Mouse (Mus musculus) ES-E14 (cell line): ENCODE data around the gene 1700042G07Rik. TPM values are rescaled to one million over a fixed set of nuclear protein-coding genes. Genes with fewer than 3 reads are reported as not detected.

ENCODE experiments used
- DNase-seq: peaks from one replicate; pipeline ENCODE4 v3.0.0-alpha.2; 2013; ENCODE audit warnings: low read depth, low spot score
- H3K27ac ChIP-seq: 2 replicates; pipeline ENCODE4 v1.5.1; 2012; ENCODE audit warnings: low read depth, mild to moderate bottlenecking, low read length, moderate library complexity, mixed read lengths; ENCODE audit not compliant: poor library complexity, insufficient read depth, severe bottlenecking
- H3K36me3 ChIP-seq: 2 replicates; pipeline ENCODE4 v1.6.1; 2012; ENCODE audit warnings: mild to moderate bottlenecking, low read length, moderate library complexity, mixed read lengths; ENCODE audit not compliant: control insufficient read depth, poor library complexity, insufficient read depth, severe bottlenecking
- H3K4me1 ChIP-seq, 2 experiments: fragments of 150-350 bp in 1 of 2; sonication (generic) in 1 of 2; 2 replicates each; pipeline ENCODE4 v1.6.1; 2012; ENCODE audit warnings: low read length in 2 of 2, mild to moderate bottlenecking in 1 of 2, mixed read lengths in 1 of 2; ENCODE audit not compliant: control insufficient read depth in 2 of 2, insufficient read depth in 2 of 2, poor library complexity in 1 of 2
- H3K4me3 ChIP-seq, 2 experiments: fragments of 150-350 bp in 1 of 2; sonication (generic) in 1 of 2; 2 replicates each; pipeline ENCODE4 v1.5.1; 2012; ENCODE audit warnings: low read length in 2 of 2, low read depth in 1 of 2, mild to moderate bottlenecking in 1 of 2, mixed read lengths in 1 of 2; ENCODE audit not compliant: insufficient read depth in 1 of 2, poor library complexity in 1 of 2, severe bottlenecking in 1 of 2
- H3K9ac ChIP-seq: 2 replicates; pipeline ENCODE4 v1.6.1; 2012; ENCODE audit warnings: low read depth, mild to moderate bottlenecking, low read length, mixed read lengths; ENCODE audit not compliant: poor library complexity, insufficient read depth, severe bottlenecking
- H3K9me3 ChIP-seq: fragments of 150-350 bp; sonication (generic); 2 replicates; pipeline ENCODE4 v1.6.1; 2012; ENCODE audit warnings: low read depth, mild to moderate bottlenecking, low read length; ENCODE audit not compliant: control insufficient read depth, insufficient read depth
- CHD2 ChIP-seq: IDR thresholded peaks from 2 replicates; pipeline ENCODE4 v1.6.1; 2014; ENCODE audit warnings: mild to moderate bottlenecking, low read depth, low read length, inconsistent platforms
- HCFC1 ChIP-seq: IDR thresholded peaks from 2 replicates; pipeline ENCODE4 v1.6.1; 2012; ENCODE audit warnings: low read length, inconsistent platforms, borderline replicate concordance; ENCODE audit not compliant: insufficient read depth
- MAFK ChIP-seq: IDR thresholded peaks from 2 replicates; pipeline ENCODE4 v1.6.1; 2014; ENCODE audit warnings: mild to moderate bottlenecking, low read depth, low read length, inconsistent platforms; ENCODE audit not compliant: insufficient read depth
- ZC3H11A ChIP-seq: IDR thresholded peaks from 2 replicates; pipeline ENCODE4 v1.6.1; 2012; ENCODE audit warnings: low read depth, mild to moderate bottlenecking, inconsistent platforms, low read length, borderline replicate concordance
- ZNF384 ChIP-seq: IDR thresholded peaks from 2 replicates; pipeline ENCODE4 v1.6.1; 2012; ENCODE audit warnings: low read depth, low read length, inconsistent platforms
- in situ Hi-C, 2 experiments: fragments of 600-800 bp; cut with MboI; formaldehyde crosslinking; loops; one replicate each; pipeline ENCODE4 v1.15.1; 2025; ENCODE audit warnings: low sequenced_read_pairs in 2 of 2, inconsistent platforms in 1 of 2; ENCODE audit not compliant: unreplicated experiment in 2 of 2
- total RNA-seq: library from RNA; depleted of rRNA; stranded (reverse); fragments of 300-350 nt; gene quantifications from 2 replicates; pipeline ENCODE4 v1.2.3, GENCODE M21; 2012

1700042G07Rik gene
- total RNA-seq, 1 experiment: not detected

DNA sequence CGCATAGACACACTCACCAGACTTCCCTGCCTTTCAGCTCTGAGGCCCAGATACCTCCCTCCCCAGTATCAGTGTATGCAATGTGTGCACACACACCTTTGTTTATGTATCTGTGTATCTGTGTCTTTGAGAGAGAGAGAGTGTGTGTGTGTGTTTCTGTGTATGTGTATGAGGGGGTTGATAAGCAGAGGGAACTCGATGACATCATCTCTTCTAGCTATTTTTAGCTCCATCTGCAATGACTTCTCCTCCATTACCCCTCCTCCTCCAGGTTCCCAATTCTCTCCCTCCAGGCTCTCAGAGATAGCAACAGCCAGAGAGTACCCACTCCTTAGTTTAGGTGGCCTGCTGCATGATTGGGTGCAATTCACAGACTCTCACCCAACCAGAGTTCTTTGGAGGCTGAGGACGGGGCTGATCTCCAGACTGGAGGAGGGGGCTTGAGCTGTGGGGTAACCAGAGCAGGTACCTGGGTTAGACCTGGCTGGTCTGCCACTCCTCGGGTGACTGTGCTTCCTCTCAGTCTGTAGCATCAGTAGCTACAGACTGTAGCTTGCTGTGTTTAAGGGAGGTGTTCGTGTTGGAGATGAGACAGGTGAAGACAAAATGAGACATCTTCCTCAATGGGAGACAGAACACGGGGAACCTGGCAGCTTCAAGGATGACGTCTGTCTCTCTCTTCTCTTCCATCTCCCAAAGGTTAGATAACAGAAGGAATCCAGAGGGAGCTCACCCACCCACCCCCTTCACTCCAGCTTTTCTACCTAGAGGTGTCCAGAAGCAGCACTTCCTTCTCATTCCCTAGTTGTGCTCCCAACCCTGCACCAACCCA lies 2.8 kb downstream of the 1700042G07Rik start:
- H3K36me3 ChIP-seq: no peaks in the 10 kb centered on the region
- peak overlapping the region; percentile 93 for H3K27ac ChIP-seq
- TF ChIP-seq CHD2 (no peak), HCFC1 (no peak), ZNF384 (no peak), MAFK (no peak), ZC3H11A (no peak)
- peaks cover 4 to 28% of the 10 kb centered on the region in 2 experiments; a peak in 3 of 4 replicates for H3K4me1 ChIP-seq
- no peak for DNase-seq
- in situ Hi-C loops: no loop called here
- H3K9ac ChIP-seq: peak overlapping the region; percentile 78
- H3K4me3 ChIP-seq: peak overlapping the region; percentile 62 to 73
- no peaks in the 10 kb centered on the region for H3K9me3 ChIP-seq

DNA sequence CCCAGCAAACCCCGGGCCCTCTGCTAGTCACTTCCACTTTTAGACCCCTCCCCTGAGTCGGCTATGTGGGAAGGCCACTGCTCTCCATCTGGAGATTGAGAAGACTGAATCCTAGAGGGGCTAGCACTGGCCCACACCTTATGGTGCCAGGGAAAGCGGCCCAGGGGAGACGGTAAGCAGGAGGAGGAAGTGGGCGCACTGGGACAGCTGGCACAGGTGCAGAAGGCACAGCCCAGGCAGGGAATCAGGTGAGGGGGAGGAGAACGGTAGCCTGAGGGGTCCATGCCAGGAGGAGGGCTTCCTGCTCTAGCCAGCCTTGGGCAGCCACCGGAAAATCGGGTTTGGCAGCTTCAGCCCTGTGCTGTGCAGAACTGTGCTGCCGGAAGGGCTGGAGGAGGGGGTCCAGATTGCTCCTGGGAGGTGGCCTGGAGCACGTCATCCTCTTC lies 3.4 kb downstream of the 1700042G07Rik start:
- DNase-seq: no peak
- Histone ChIP-seq H3K4me3 (peak overlapping the region; percentile 62 to 73), H3K4me1 (peaks cover 7 to 33% of the 10 kb centered on the region in 2 experiments; a peak in 3 of 4 replicates), H3K36me3 (no peaks in the 10 kb centered on the region), H3K9me3 (no peaks in the 10 kb centered on the region), H3K9ac (peak overlapping the region; percentile 78), H3K27ac (peak overlapping the region; percentile 93)
- in situ Hi-C loops: no loop called here
- no peak for TF ChIP-seq HCFC1

DNA sequence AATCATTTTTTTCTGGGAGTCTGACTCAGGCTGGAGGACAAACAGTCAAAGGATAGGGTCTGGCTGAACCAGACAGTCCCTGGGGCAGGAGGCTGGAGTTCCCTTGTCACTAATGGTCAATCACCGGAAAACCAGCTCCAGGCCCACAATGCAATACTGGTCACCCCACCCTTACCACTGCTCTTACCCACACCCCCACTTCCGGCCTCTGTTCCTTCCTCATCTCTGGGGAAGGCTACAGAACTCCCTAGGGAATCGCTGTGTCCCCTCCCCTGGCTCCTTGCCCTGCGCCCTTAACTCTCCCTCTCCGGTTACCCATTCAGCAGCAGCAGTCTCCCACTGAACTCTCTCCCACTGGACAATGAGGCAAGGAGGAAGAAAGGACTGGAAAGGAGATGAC lies 4.0 kb downstream of the 1700042G07Rik start:
- Histone ChIP-seq H3K9ac (peak overlapping the region; percentile 78), H3K4me1 (peaks cover 7 to 33% of the 10 kb centered on the region in 2 experiments; a peak in 3 of 4 replicates)

DNA sequence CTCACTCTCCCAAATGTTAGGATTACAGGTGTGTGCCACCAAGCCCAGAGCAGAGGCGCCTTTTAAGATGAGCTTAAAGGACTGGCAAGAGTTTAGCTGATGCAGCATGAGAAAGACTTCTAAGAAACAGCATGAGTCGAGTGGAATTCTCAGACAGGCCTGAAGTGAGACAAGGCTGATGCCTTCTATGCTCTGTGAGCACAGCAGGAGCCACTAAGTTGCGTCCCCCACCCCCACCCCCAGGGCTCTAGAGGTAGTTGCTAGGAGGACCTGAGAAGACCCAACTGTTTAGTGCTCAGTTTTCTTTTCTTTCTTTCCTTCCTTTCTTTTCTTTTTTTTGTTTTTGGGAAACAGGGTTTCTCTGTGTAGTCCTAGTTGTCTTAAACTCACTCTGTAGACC lies 8.9 kb downstream of the 1700042G07Rik start:
- no peak for TF ChIP-seq ZNF384
- TF ChIP-seq HCFC1: no peak
- no peak for TF ChIP-seq CHD2
- no peak; the same call in 1 of the 2 replicates for TF ChIP-seq MAFK
- no peak for TF ChIP-seq ZC3H11A
- in situ Hi-C loops: no loop called here
- Histone ChIP-seq H3K36me3 (no peaks in the 10 kb centered on the region), H3K4me3 (no peak overlapping the region), H3K4me1 (peaks cover 8 to 11% of the 10 kb centered on the region in 2 experiments; a peak in 2 of 4 replicates), H3K9ac (no peak overlapping the region), H3K9me3 (no peaks in the 10 kb centered on the region), H3K27ac (no peak overlapping the region)
- DNase-seq: no peak

More for the DNA sequence above, 4.0 kb downstream of the 1700042G07Rik start:
- TF ChIP-seq ZC3H11A: no peak
- no peak for TF ChIP-seq HCFC1
- TF ChIP-seq MAFK: no peak
- no peak for TF ChIP-seq ZNF384
- TF ChIP-seq CHD2: no peak
- Histone ChIP-seq H3K4me3 (peak overlapping the region; percentile 47 to 62; a peak in 3 of 4 replicates), H3K36me3 (no peaks in the 10 kb centered on the region), H3K27ac (peak overlapping the region; percentile 82), H3K9me3 (no peaks in the 10 kb centered on the region)
- in situ Hi-C loops: no loop called here
- no peak for DNase-seq
